In the genomic region with DNA sequence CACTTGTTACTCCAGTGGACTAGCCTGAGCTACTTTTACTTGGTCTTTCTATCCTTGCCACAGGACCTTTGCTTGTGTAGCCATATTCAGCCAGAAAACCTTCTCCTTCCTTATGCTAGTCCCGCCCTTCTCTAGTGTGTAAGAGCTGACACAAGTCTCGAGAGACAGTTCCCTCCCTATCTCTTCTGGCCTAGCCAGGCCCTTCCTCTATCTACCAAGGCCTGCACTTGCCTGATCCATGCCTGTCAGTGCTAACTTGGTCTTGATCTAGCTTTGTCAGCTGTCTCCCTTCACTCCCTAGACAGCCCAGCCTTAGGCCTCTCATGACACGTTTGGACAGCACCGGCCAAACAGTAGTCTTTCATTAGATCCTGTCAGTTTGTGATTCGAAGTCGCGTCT, we compare ENCODE assay signal across 26 mouse cellular contexts.
DNase-seq lines count a peak whose midpoint lies in the region; ATAC-seq and TF ChIP-seq lines count a peak whose summit lies in the region.
"Had no signal": no experiment of that assay in that cellular context is flagged by ENCODE, and none has a peak within 500 bp of the region (broad histone marks: within the 10 kb centered on the region; RNA-seq: fewer than 3 reads in every experiment).

No protein-coding gene starts in this region.

- no peaks in the 10 kb centered on the region for H3K27me3 ChIP-seq in intestine, embryonic 14.5 days (replicated peaks; ENCODE audit: control insufficient read depth, insufficient read depth, low read length)
- no peaks in the 10 kb centered on the region for H3K27me3 ChIP-seq in intestine, embryonic 15.5 days (replicated peaks)
- H3K27me3 ChIP-seq in liver, postnatal 0 days (ENCODE audit: insufficient read depth, low read length) = no peaks in the 10 kb centered on the region
- H3K27me3 ChIP-seq in midbrain, embryonic 10.5 days (ENCODE audit: low read depth, poor library complexity, severe bottlenecking) = no peaks in the 10 kb centered on the region
- H3K27me3 ChIP-seq: embryonic facial prominence, embryonic 15.5 days; forebrain, embryonic 12.5 days; hindbrain, embryonic 13.5 days; midbrain, embryonic 13.5 days; neural tube, embryonic 15.5 days had no signal

- H3K36me3 ChIP-seq in intestine, embryonic 14.5 days (ENCODE audit: control insufficient read depth, insufficient read depth, low read length) = no peaks in the 10 kb centered on the region
- no peaks in the 10 kb centered on the region for H3K36me3 ChIP-seq in intestine, embryonic 15.5 days
- no peaks in the 10 kb centered on the region for H3K36me3 ChIP-seq in liver, postnatal 0 days (replicated peaks; ENCODE audit: insufficient read depth, low read length)
- H3K36me3 ChIP-seq in midbrain, embryonic 10.5 days = no peaks in the 10 kb centered on the region
- H3K36me3 ChIP-seq: embryonic facial prominence, embryonic 15.5 days; forebrain, embryonic 12.5 days; hindbrain, embryonic 13.5 days; midbrain, embryonic 13.5 days; neural tube, embryonic 15.5 days had no signal

- no peak overlapping the region for H3K4me2 ChIP-seq in intestine, embryonic 14.5 days (ENCODE audit: low read length)
- H3K4me2 ChIP-seq in intestine, embryonic 15.5 days (replicated peaks) = no peak overlapping the region
- H3K4me2 ChIP-seq in liver, postnatal 0 days (ENCODE audit: low read depth, low read length) = peak overlapping the region; percentile 23; the same call in 1 of the 2 replicates
- H3K4me2 ChIP-seq: embryonic facial prominence, embryonic 15.5 days; forebrain, embryonic 12.5 days; hindbrain, embryonic 13.5 days; midbrain, embryonic 13.5 days; neural tube, embryonic 15.5 days had no signal

- TF ChIP-seq CTCF in liver, postnatal 0 days (IDR thresholded peaks at IDR 0.05; ENCODE audit: low read depth) = no peak

- ATAC-seq in intestine, embryonic 14.5 days (replicated peaks; ENCODE audit: low FRiP score, low TSS enrichment, low read depth) = no peak
- no peak; the same call in 1 of the 2 replicates for ATAC-seq in intestine, embryonic 15.5 days
- peak; percentile 97 for ATAC-seq in erythroid progenitor cell, adult 5-6 weeks (replicated peaks; ENCODE audit: low FRiP score, poor library complexity, severe bottlenecking)
- peak; percentile 97 for ATAC-seq in liver, postnatal 0 days
- ATAC-seq: activated CD4-positive, CD25-positive, alpha-beta regulatory T cell, adult 4 months; midbrain, embryonic 13.5 days; Patski had no signal

- 82% methylated on average over 7 of the region's 7 CpGs for WGBS in intestine, embryonic 14.5 days
- 82% methylated on average over 7 of the region's 7 CpGs for whole genome bisulfite sequencing in intestine, embryonic 15.5 days
- WGBS in liver, postnatal 0 days (ENCODE audit: insufficient replicate concordance) = 59% methylated on average over 7 of the region's 7 CpGs
- WGBS in midbrain, embryonic 10.5 days = 90% methylated on average over 7 of the region's 7 CpGs

- peak; percentile 97 for TF ChIP-seq EP300 in liver, postnatal 0 days (IDR thresholded peaks at IDR 0.05; ENCODE audit: low read depth)

- peak; percentile 28 for DNase-seq in intestine, embryonic 14.5 days (ENCODE audit: low spot score)
- peak; percentile 67 for DNase-seq in c-Kit-negative CD71-positive TER-119-positive erythroid progenitor cells, embryonic 14.5 days (ENCODE audit: low read depth, low spot score)
- peak; percentile 39 for DNase-seq in liver, postnatal 0 days
- no peak for DNase-seq in frontal cortex, postnatal 14 days (ENCODE audit: low spot score in 2 of 2)
- DNase-seq in frontal cortex, adult 2 months (ENCODE audit: extremely low spot score in 1 of 2, low spot score in 1 of 2) = no peak
- no peak for DNase-seq in midbrain, embryonic 10.5 days (ENCODE audit: low spot score)
- DNase-seq: adrenal gland, postnatal 14 days; B cell, adult 2 months; cerebellum, adult 9-11 months; embryo, embryonic 11 days; kidney, adult 11 months; kidney, postnatal 10 days; lung, postnatal 14 days; retina, postnatal 1 day; right cerebral cortex, postnatal 4 days; thymus, postnatal 14 days had no signal

- no peak overlapping the region for H3K27ac ChIP-seq in intestine, embryonic 14.5 days (ENCODE audit: low read depth)
- no peak overlapping the region for H3K27ac ChIP-seq in intestine, embryonic 15.5 days
- H3K27ac ChIP-seq in liver, postnatal 0 days (ENCODE audit: low read depth) = peak overlapping the region; percentile 7; the same call in 1 of the 2 replicates
- no peak overlapping the region for H3K27ac ChIP-seq in midbrain, embryonic 10.5 days (replicated peaks)
- H3K27ac ChIP-seq: embryonic facial prominence, embryonic 15.5 days; forebrain, embryonic 12.5 days; hindbrain, embryonic 13.5 days; midbrain, embryonic 13.5 days; neural tube, embryonic 15.5 days had no signal

- H3K9ac ChIP-seq in intestine, embryonic 14.5 days (ENCODE audit: low read length) = no peak overlapping the region
- no peak overlapping the region for H3K9ac ChIP-seq in intestine, embryonic 15.5 days
- H3K9ac ChIP-seq in liver, postnatal 0 days (replicated peaks) = no peak overlapping the region
- H3K9ac ChIP-seq: embryonic facial prominence, embryonic 15.5 days; forebrain, embryonic 12.5 days; hindbrain, embryonic 13.5 days; midbrain, embryonic 13.5 days; neural tube, embryonic 15.5 days had no signal

- no peaks in the 10 kb centered on the region for H3K4me1 ChIP-seq in intestine, embryonic 14.5 days (replicated peaks; ENCODE audit: control insufficient read depth, insufficient read depth, low read length)
- H3K4me1 ChIP-seq in intestine, embryonic 15.5 days (replicated peaks) = no peaks in the 10 kb centered on the region
- peaks cover 9% of the 10 kb centered on the region for H3K4me1 ChIP-seq in liver, postnatal 0 days (ENCODE audit: insufficient read depth)
- peaks cover 4% of the 10 kb centered on the region; the same call in 1 of the 2 replicates for H3K4me1 ChIP-seq in midbrain, embryonic 10.5 days
- H3K4me1 ChIP-seq: embryonic facial prominence, embryonic 15.5 days; forebrain, embryonic 12.5 days; hindbrain, embryonic 13.5 days; midbrain, embryonic 13.5 days; neural tube, embryonic 15.5 days had no signal

- H3K4me3 ChIP-seq in intestine, embryonic 14.5 days (ENCODE audit: low read depth, low read length) = no peak overlapping the region
- no peak overlapping the region for H3K4me3 ChIP-seq in intestine, embryonic 15.5 days (replicated peaks)
- H3K4me3 ChIP-seq in liver, postnatal 0 days (ENCODE audit: low read depth, low read length) = no peak overlapping the region
- no peak overlapping the region for H3K4me3 ChIP-seq in midbrain, embryonic 10.5 days
- H3K4me3 ChIP-seq: embryonic facial prominence, embryonic 15.5 days; forebrain, embryonic 12.5 days; hindbrain, embryonic 13.5 days; midbrain, embryonic 13.5 days; myocyte; neural tube, embryonic 15.5 days had no signal

- no peaks in the 10 kb centered on the region for H3K9me3 ChIP-seq in intestine, embryonic 14.5 days (ENCODE audit: control insufficient read depth, low read length)
- no peaks in the 10 kb centered on the region for H3K9me3 ChIP-seq in intestine, embryonic 15.5 days
- H3K9me3 ChIP-seq in liver, postnatal 0 days (ENCODE audit: low read length) = no peaks in the 10 kb centered on the region
- no peaks in the 10 kb centered on the region for H3K9me3 ChIP-seq in midbrain, embryonic 10.5 days (replicated peaks)
- H3K9me3 ChIP-seq: embryonic facial prominence, embryonic 15.5 days; forebrain, embryonic 12.5 days; hindbrain, embryonic 13.5 days; midbrain, embryonic 13.5 days; neural tube, embryonic 15.5 days had no signal

Comparison
In these comparisons a context has a peak if more than half of its experiments do, and no peak if none do; other contexts are left out.
1. ATAC-seq: peak in erythroid progenitor cell, adult 5-6 weeks (single experiment) and liver, postnatal 0 days (single experiment); none in intestine, embryonic 14.5 days (single experiment) and intestine, embryonic 15.5 days (single experiment).
2. DNase-seq: peak in intestine, embryonic 14.5 days (single experiment), c-Kit-negative CD71-positive TER-119-positive erythroid progenitor cells, embryonic 14.5 days (single experiment) and liver, postnatal 0 days (single experiment); none in frontal cortex, postnatal 14 days (0 of 2), frontal cortex, adult 2 months (0 of 2) and midbrain, embryonic 10.5 days (single experiment).